Mouse (Mus musculus): ENCODE measurements around the gene Cyfip1. TPM values are rescaled to one million over a fixed set of nuclear protein-coding genes. Genes with fewer than 3 reads are reported as not detected.

The Cyfip1 gene
- total and polyA plus RNA-seq, 3 experiments, result 20.1 to 29.3 (median 27.8) TPM

DNA sequence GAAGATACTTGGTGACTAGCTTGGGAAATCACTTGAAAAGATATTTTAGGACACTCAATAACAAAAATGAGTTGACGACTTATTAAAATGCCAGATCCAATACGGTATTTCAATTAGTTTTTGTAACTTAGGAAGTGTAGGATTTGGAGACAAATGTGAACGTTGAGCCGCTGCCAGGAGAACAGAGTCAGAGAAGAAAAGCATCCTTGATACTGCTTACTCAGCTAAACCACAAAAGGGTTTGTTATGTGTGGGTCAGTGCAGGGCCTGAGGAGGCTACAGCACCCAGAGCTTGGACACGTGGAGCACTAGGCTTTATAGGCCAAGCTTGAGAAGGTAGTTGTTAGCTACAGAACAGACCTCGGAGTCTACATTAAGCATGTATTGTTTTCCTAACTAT is 18.4 kb downstream of the Cyfip1 start:
- Histone ChIP-seq H3K4me3 (replicated peaks in 1 of 3; ENCODE audit: low read depth in 2 of 3, low read length in 2 of 3, poor library complexity in 1 of 3) (no peak overlapping the region), H3K27ac (ENCODE audit: insufficient read depth, low read depth) (no peak overlapping the region; the same call in 1 of the 2 replicates), H3K36me3 (replicated peaks in 1 of 2; ENCODE audit: control insufficient read depth in 1 of 2, insufficient read depth in 1 of 2, low read length in 1 of 2) (peaks cover 0 to 3% of the 10 kb centered on the region in 2 experiments), H3K9ac (ENCODE audit: insufficient read depth, low read depth) (no peak overlapping the region), H3K4me2 (ENCODE audit: insufficient read depth, low read depth, poor library complexity, severe bottlenecking) (0 out of 2 replicates have a peak overlapping the region, but pooled peaks have one; percentile 14), H3K27me3 (replicated peaks) (no peaks in the 10 kb centered on the region), H3K4me1 (ENCODE audit: control insufficient read depth in 1 of 2, insufficient read depth in 2 of 2) (peaks cover 11 to 42% of the 10 kb centered on the region in 2 experiments; a peak in 3 of 4 replicates), H3K9me3 (replicated peaks; ENCODE audit: low read length) (no peaks in the 10 kb centered on the region), H3K79me2 (replicated peaks; ENCODE audit: control insufficient read depth, extremely low read depth, insufficient read depth, poor library complexity, severe bottlenecking) (peaks cover 4% of the 10 kb centered on the region)
- dilution Hi-C loops (cut with MboI; ENCODE audit: extremely low pct_ligation_motif_present, extremely low pct_unique_long_range_greater_than_20kb, low sequenced_read_pairs) (no loop called here), in situ Hi-C loops (cut with MboI; ENCODE audit: low pct_ligation_motif_present, low pct_unique_long_range_greater_than_20kb, low sequenced_read_pairs) (no loop called here)
- no peak for DNase-seq (ENCODE audit: extremely low read depth)
- TF ChIP-seq MAFK (IDR thresholded peaks at IDR 0.05; ENCODE audit: insufficient replicate concordance, low read length) (peak; percentile 70), ZKSCAN1 (IDR thresholded peaks at IDR 0.05; ENCODE audit: borderline replicate concordance, low read depth, low read length) (no peak)

DNA sequence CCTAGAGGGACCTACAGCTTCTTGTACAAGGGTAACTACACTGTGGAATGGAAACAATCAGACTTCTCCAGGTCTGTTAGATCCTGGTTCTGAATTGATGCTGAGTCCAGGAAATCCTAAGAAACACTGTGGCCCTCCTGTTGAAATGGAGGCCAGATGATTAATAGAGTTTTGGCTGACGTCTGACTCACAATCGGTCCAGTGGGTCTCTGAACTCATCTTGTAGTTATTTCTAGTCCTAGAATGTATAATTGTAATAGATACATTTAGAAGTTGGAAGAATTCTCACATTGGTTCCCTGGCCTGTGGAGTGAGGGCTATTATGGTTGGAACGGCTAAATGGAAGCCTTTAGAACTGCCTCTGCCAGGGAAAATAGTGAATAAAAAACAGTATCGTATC is 19.6 kb downstream of the Cyfip1 start:
- dilution Hi-C loops (cut with MboI; ENCODE audit: extremely low pct_ligation_motif_present, extremely low pct_unique_long_range_greater_than_20kb, low sequenced_read_pairs), result no loop called here

DNA sequence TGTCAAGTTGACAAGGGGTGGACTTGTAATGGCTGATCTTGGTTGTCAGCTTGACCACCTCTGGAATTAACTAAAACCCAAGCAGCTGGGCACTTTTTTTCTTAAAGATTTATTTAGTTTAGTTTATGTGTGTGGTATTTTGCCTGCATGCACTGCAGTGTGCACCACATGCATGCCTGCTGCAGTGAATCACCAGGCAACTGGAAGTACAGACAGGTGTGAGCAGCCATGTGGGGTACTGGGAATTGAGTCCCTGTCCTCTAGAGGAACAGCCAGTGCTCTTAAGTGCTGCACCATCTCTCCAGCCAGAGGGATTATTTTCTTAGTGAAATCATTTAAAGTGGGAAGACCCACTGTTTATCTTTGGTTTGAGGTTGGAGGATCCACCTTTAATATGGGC is 23.5 kb downstream of the Cyfip1 start:
- DNase-seq (ENCODE audit: extremely low read depth), result no peak
- H3K27ac ChIP-seq (ENCODE audit: insufficient read depth, low read depth), result no peak overlapping the region
- no peak overlapping the region for H3K9ac ChIP-seq (ENCODE audit: insufficient read depth, low read depth)
- no peak overlapping the region for H3K4me3 ChIP-seq (replicated peaks in 1 of 3; ENCODE audit: low read depth in 2 of 3, low read length in 2 of 3, poor library complexity in 1 of 3)
- peaks cover 3 to 37% of the 10 kb centered on the region in 2 experiments for H3K4me1 ChIP-seq (ENCODE audit: control insufficient read depth in 1 of 2, insufficient read depth in 2 of 2)
- peaks cover 5% of the 10 kb centered on the region for H3K79me2 ChIP-seq (replicated peaks; ENCODE audit: control insufficient read depth, extremely low read depth, insufficient read depth, poor library complexity, severe bottlenecking)
- dilution Hi-C loops (cut with MboI; ENCODE audit: extremely low pct_ligation_motif_present, extremely low pct_unique_long_range_greater_than_20kb, low sequenced_read_pairs), result no loop called here
- no peaks in the 10 kb centered on the region for H3K9me3 ChIP-seq (replicated peaks; ENCODE audit: low read length)
- no peak for TF ChIP-seq POLR2AphosphoS2 (IDR thresholded peaks at IDR 0.05; ENCODE audit: low read depth, low read length)
- no peak for TF ChIP-seq NELFE (IDR thresholded peaks at IDR 0.05; ENCODE audit: low read depth, low read length)
- no peak for TF ChIP-seq JUN (IDR thresholded peaks at IDR 0.05; ENCODE audit: insufficient read depth, low read depth, low read length)
- no peak overlapping the region for H3K4me2 ChIP-seq (ENCODE audit: insufficient read depth, low read depth, poor library complexity, severe bottlenecking)
- H3K36me3 ChIP-seq (replicated peaks in 1 of 2; ENCODE audit: control insufficient read depth in 1 of 2, insufficient read depth in 1 of 2, low read length in 1 of 2), result no peaks in the 10 kb centered on the region
- in situ Hi-C loops (cut with MboI; ENCODE audit: low pct_ligation_motif_present, low pct_unique_long_range_greater_than_20kb, low sequenced_read_pairs), result no loop called here
- no peaks in the 10 kb centered on the region for H3K27me3 ChIP-seq (replicated peaks)

More for the DNA sequence above, 19.6 kb downstream of the Cyfip1 start:
- DNase-seq (ENCODE audit: extremely low read depth), result no peak
- Histone ChIP-seq H3K36me3 (replicated peaks in 1 of 2; ENCODE audit: control insufficient read depth in 1 of 2, insufficient read depth in 1 of 2, low read length in 1 of 2) (peaks cover 0 to 3% of the 10 kb centered on the region in 2 experiments), H3K27me3 (replicated peaks) (no peaks in the 10 kb centered on the region), H3K4me1 (ENCODE audit: control insufficient read depth in 1 of 2, insufficient read depth in 2 of 2) (peaks cover 11 to 45% of the 10 kb centered on the region in 2 experiments; a peak in 3 of 4 replicates), H3K79me2 (replicated peaks; ENCODE audit: control insufficient read depth, extremely low read depth, insufficient read depth, poor library complexity, severe bottlenecking) (peaks cover 6% of the 10 kb centered on the region), H3K9ac (ENCODE audit: insufficient read depth, low read depth) (no peak overlapping the region), H3K4me2 (ENCODE audit: insufficient read depth, low read depth, poor library complexity, severe bottlenecking) (no peak overlapping the region), H3K9me3 (replicated peaks; ENCODE audit: low read length) (no peaks in the 10 kb centered on the region), H3K27ac (ENCODE audit: insufficient read depth, low read depth) (no peak overlapping the region), H3K4me3 (replicated peaks in 1 of 3; ENCODE audit: low read depth in 2 of 3, low read length in 2 of 3, poor library complexity in 1 of 3) (no peak overlapping the region)
- in situ Hi-C loops (cut with MboI; ENCODE audit: low pct_ligation_motif_present, low pct_unique_long_range_greater_than_20kb, low sequenced_read_pairs), result no loop called here
- TF ChIP-seq KAT2A (IDR thresholded peaks at IDR 0.05; ENCODE audit: insufficient replicate concordance, low read length) (no peak), ZNF384 (IDR thresholded peaks at IDR 0.05; ENCODE audit: low read depth, low read length) (no peak), MAX (IDR thresholded peaks at IDR 0.05; ENCODE audit: low read length) (no peak), RCOR1 (conservative IDR thresholded peaks at IDR 0.05; ENCODE audit: low read depth, low read length) (no peak), POLR2AphosphoS2 (IDR thresholded peaks at IDR 0.05; ENCODE audit: low read depth, low read length) (no peak), IRF4 (IDR thresholded peaks at IDR 0.05; ENCODE audit: low read depth, low read length) (no peak)
